Mouse (Mus musculus) c-Kit-positive CD71-positive TER-119-negative erythroid progenitor cells, embryonic 14.5 days (primary cell): ENCODE measurements around the gene 4930447C04Rik.

Experiments used
- DNase-seq: peaks from one replicate; pipeline ENCODE4 v3.0.0-alpha.2; 2013; ENCODE audit warnings: low read depth

Gene 4930447C04Rik

GRCm38 (mm10) chr12:72943574-72944110, 3.1 kb upstream of the 4930447C04Rik start:
- no peak for DNase-seq

DNA sequence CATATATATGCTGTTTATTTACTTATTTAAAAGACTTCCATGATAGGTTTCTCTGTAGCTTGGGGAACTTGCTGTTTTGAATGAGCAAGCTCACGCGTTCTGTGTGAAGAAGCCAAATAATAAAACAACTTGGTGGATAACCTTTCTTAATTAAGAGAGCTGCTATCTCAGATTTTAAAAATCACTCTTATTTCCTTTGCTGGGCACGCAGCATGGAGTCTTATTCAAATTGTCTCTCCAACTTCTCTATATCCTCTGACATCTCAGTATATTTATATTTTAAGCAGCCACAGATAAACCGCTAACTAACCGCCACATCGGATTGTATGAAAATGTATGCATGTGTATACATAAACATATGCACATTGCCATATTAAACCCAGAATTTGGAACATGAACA, 1.6 kb upstream of the 4930447C04Rik start:
- no peak for DNase-seq

DNA sequence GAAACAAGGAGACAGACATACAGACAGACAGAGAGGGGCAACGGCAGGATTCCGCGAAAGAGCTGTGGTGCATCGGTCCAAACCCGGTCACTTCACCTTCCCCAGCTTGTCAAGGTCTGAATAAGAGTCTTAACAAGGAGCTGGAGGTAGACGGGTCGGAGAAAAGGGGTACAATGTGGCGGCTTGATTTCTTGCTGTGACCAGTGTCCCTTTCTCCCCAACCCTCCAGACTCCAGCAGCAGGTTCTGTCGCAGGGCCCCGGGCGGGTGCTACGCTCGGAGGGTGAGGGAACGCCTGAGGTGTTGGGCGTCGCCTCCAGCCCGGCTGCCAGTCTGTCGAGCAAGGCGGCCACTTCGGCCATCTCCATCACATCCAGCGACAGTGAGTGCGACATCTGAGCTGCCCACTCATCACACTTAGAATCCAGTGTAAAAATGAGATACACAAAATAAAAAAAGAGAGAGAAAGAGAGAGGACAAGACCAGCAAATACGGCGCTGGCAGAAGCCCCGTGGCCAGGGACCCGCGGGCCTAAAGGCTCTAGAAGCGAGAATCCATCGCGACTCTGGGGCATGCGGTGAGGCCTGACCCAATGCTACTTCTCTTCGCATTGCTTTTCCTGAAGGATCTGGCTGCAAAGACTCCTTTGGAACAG, 951 bp upstream of the 4930447C04Rik start:
- no peak for DNase-seq

- DNase-seq, result no peak
These were observed 336 bp upstream of the 4930447C04Rik start for GRCm38 (mm10) chr12:72940822-72941397.

GRCm38 (mm10) chr12:72939616-72940015, 958 bp downstream of the 4930447C04Rik start, which contains the start of gene Six6:
Six6 (plus strand) TSS chr12:72939892.
- no peak for DNase-seq

GRCm38 (mm10) chr12:72938600-72939490, 1.7 kb downstream of the 4930447C04Rik start:
- no peak for DNase-seq

GRCm38 (mm10) chr12:72938176-72938575, 2.4 kb downstream of the 4930447C04Rik start:
- no peak for DNase-seq

DNA sequence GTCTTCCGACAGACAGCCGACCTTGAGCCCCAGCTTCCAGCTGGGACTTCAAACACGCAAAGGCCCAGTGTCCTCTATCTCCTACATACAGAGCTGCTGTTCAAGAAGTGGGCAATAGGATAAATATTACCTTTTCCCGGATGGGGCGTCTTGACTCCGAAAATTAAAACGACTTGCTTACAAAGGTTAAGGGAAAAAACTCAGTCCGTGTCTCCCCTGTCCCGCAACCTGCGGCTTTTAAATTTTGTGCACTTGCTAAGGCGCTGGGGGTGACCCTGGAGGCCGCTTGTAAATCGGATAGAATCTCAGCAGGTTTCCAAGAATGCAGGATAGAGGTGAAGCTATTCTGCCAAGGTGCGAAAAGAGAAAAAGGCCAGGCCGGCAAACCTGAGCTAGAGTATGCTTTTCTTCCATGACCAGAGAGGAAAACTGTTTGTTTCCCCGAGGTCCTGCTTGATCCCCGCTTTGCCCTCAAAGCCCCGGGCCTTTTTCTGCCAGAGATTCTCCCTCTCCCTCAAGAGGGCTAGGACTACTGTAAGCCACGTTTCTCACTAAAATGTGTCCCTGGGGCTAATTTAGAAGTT, 2.9 kb downstream of the 4930447C04Rik start:
- no peak for DNase-seq

- DNase-seq, result no peak
These were observed 3.8 kb downstream of the 4930447C04Rik start for GRCm38 (mm10) chr12:72936751-72937150.

DNA sequence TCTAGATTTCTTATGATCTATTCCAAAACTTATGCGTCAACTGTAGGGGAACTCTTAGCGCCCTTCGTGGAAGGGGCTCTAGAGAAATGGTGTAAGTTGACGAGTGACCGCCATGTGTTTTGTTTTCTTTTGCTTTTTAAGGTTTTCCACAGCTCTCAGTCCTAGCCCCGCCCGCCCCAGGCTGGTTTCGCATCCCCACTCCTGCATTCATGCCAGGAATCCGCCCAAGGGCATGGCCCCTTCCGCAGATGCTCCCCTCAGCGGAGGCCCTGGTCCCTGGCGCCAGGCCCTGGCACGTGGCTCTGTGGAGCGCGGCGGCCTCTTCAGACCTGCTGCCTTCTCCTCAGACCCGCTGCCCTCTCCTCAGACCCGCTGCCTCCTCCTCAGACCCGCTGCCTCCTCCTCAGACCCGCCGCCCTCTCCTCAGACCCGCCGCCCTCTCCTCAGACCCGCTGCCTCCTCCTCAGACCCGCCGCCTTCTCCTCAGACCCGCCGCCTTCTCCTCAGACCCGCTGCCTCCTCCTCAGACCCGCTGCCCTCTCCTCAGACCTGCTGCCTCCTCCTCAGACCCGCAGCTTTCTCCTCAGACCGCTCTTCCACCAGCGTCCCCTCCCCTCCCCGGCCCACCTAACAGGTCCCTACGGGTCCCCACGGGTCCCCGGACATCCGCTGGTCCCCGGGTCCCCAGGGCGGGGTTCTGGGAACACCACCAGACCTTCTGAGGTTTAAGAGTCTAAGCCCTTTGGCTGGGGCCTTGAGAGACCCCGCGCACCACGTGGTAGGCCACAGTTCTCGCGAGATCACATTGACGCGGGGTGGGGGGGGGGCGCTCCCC, 23.2 kb downstream of the 4930447C04Rik start:
- no peak for DNase-seq

DNA sequence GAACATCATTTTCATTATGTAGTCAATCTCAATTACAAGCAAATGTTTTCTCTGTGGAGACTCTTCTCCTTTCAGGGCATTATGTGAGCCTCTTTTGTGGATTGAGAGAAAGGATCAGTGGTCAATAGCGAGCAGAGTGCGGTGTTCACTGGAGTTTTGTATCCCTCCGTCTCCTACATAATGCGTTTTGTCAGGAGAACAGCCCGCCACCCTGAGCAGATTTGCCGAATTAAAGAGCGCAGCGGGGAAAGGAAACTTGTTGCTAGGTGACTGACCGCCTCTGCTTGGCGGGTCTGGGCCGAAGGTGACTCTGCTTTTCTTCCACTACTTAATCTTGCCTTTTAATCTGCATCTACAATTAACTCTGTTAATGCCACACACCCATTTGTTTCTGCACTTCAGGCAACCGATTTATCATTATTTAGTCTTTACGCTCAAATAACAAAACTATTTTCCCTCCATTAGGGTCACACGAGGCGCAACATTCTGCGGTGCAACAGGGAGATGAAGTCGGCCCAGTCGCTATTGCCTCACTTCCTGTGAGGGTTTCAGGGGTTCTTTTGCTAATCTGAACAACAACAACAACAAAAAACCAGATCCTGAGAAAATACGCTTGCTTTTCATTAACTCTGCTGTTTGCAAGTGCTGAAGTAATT, 86.1 kb downstream of the 4930447C04Rik start:
- DNase-seq, result no peak

DNA sequence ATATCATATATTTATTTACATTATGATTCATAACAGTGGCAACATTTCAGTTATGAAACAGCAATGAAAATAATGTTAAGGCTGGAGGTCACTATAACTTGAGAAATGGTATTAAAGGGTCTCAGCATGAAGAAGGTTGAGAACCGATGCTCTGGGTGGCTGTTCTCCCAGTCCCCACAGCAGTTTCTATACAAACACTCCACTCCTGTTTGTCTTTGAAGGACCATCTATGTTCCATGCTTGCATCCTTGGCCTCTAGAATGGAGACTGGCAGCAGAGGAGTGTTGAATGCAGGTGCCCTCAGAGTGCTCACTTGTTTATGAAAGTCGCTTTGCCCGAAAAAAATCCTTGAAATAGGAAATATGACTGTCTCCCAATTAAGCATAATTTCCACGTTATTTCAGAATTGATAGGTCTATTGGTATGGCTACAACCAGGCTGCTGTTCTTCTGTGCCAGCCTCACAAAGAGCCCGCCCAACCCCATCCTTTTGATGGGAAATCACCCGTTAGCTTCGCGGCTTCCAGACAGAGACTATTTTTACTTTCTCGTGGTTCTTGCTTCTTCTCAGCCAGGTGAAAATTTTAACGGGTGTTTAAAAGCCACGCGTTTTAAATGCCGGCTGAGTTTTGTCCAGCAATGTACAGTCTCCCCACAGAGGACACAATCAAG, 87.0 kb downstream of the 4930447C04Rik start:
- no peak for DNase-seq

GRCm38 (mm10) chr12:72852264-72852663, 88.3 kb downstream of the 4930447C04Rik start:
- DNase-seq, result no peak

GRCm38 (mm10) chr12:72850146-72850545, 90.4 kb downstream of the 4930447C04Rik start:
- DNase-seq, result no peak

GRCm38 (mm10) chr12:72847725-72848124, 92.8 kb downstream of the 4930447C04Rik start:
- DNase-seq, result peak; percentile 48

GRCm38 (mm10) chr12:72845946-72846345, 94.6 kb downstream of the 4930447C04Rik start:
- DNase-seq, result no peak

DNA sequence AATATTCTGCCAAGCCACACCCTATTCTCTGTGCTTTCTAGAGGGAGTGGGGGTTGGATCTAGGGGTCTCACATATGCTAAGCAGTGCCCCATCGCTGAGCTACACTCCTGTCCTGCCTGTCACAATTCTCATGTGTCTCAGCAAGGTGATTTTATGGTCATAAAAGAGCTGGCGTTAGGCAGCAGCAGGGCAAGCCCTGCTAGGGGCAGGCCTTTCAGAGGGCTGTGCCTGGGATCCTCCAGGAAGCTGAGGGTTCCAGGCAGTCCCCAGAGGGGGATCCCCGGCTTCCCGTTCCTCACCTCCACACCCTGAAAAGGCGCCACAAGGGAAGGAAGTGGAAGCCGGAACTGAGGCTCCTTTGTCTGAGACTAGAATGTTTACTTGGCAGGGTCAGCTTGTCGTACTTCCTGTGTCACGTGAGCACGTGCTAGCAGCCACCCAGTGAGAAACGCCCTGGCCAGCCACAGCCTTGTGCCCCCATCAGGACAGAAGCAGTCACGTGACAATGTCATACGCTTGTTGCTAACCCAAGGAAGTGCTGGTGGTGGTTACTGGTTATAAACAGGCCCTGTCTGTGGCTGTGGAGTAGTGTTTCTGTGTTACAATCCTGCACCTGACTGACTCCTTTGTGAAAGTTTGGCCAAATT, 96.5 kb downstream of the 4930447C04Rik start:
- DNase-seq, result no peak

DNA sequence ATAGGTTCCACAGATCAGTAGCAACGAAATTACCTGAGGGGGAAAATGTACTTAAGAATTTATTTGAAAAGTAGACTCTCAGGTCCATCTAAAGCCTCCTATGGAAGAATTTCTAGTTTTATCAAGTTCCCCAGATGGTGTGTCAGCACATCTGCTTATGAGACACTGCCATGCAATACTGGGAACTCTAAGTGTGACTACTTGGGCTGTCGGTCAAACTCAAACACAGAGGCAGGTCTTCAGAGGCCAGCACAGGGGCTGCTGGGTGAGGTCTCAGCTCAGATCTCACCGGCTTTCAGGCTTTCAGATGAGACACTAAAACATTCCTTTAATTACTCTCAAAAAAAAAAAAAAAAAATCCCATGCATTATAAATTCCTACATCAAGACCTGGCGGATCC, 97.0 kb downstream of the 4930447C04Rik start:
- DNase-seq, result no peak

- DNase-seq, result no peak
These were observed 97.4 kb downstream of the 4930447C04Rik start for GRCm38 (mm10) chr12:72843135-72843534.

GRCm38 (mm10) chr12:72841500-72841899, 99.1 kb downstream of the 4930447C04Rik start:
- DNase-seq, result no peak
